Mouse (Mus musculus): ENCODE data around the gene BC024978. TPM values are rescaled to one million over a fixed set of nuclear protein-coding genes. Genes with fewer than 3 reads are reported as not detected.

BC024978 gene
- polyA plus RNA-seq, 1 experiment from 2014 or later: 3.1 TPM

DNA sequence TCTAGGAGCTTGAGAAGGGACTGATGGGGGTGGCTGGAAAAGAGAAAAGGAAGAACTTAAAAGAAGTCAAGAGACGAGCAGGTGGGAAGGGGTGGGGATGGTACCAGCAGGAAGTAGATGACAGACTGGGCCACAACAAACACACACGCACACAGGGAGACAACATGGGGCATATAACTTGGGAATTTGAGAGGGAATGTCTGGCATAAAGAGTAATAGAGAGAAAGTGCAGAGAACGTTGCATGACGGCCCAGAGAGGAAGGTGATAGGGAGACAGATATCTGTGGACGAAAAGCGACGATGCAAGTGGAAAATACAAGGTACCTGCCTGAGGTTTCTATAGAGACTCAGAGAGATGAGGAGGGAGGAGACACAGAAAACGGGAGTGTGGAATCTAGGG is 29.9 kb upstream of the BC024978 start:
- no peaks in the 10 kb centered on the region for H3K27me3 ChIP-seq (ENCODE audit: insufficient read depth, poor library complexity, severe bottlenecking)
- no peak for DNase-seq (ENCODE audit: low spot score)
- WGBS: 4% methylated on average over 8 of the region's 8 CpGs
- no peaks in the 10 kb centered on the region for H3K9me3 ChIP-seq
- peaks cover 46% of the 10 kb centered on the region for H3K36me3 ChIP-seq
- H3K27ac ChIP-seq: peak overlapping the region; percentile 98
- H3K4me3 ChIP-seq: peak overlapping the region; percentile 80
- H3K4me1 ChIP-seq: peaks cover 53% of the 10 kb centered on the region

DNA sequence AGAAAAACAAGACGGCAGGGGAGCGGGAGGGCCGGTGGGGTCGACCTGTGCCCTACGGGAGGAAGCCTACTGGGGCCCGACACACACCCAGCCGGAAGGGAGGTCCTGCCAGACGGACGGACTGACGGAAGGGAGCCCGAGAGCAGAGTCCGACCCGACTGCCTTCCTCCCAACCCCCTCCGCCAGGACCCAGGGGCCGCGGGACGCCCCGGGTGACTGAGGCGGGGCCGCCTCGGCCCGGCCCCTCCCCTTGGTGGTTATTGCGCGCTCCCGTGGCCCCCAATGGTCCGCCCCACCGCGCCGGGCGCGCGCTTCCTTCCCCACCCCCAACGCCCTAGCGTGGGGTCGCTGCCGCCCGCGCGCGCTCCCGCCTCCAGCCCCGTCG is 29.4 kb upstream of the BC024978 start:
- Histone ChIP-seq H3K27me3 (ENCODE audit: insufficient read depth, poor library complexity, severe bottlenecking) (no peaks in the 10 kb centered on the region), H3K4me3 (peak overlapping the region; percentile 80), H3K27ac (peak overlapping the region; percentile 98), H3K9me3 (no peaks in the 10 kb centered on the region), H3K4me1 (peaks cover 50% of the 10 kb centered on the region), H3K36me3 (peaks cover 48% of the 10 kb centered on the region)
- WGBS: under 1% methylated on average over 41 of the region's 43 CpGs
- peak; percentile 94 for DNase-seq (ENCODE audit: low spot score)

DNA sequence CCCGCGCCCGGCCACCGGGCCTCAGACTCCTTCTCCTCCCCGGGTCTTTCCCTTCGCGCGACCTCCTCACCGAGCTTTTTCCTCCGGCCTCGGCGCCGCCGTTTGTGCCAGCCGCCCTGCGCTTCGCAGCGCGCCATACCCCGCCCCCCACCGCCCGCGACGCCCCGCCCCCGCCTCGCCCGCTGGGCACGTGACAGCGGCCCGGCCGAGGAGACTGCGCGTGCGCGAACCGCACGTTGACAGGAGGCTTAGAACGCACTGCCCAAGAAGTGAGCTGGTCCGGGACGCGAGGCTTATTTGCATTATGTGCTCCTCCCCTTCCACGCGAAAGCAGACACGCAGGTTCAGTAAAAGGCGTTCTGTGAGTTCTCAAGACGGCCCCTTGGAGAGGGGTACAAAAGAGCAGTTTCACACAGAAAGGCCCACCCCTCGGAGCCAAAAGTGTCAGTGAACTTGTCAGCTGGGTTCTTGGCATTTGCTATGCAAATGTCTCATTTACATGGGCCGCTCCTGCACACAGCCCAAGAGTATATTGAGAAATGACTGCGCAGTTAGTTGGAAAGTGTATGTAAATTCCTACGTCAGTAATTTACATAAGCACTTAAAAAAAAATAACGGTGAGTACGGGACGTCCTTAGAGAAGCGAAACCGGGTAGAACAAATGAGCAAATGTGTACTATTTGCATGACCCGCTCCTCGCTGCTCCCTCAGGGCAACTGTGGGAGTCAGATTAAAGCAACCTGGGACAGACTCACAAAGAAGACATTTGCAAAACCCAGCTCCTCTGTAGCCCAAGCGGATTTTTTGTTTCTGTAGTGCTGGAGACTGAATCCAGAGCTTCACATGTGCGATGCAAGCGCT is 28.7 kb upstream of the BC024978 start, which contains the start of gene Egln2:
Egln2 (minus strand) TSS at position 189 of the 861 bp plus-strand sequence.
- H3K4me1 ChIP-seq: peaks cover 44% of the 10 kb centered on the region
- peaks cover 44% of the 10 kb centered on the region for H3K36me3 ChIP-seq
- H3K9me3 ChIP-seq: no peaks in the 10 kb centered on the region
- no peaks in the 10 kb centered on the region for H3K27me3 ChIP-seq (ENCODE audit: insufficient read depth, poor library complexity, severe bottlenecking)
- DNase-seq (ENCODE audit: low spot score): peak; percentile 98
- H3K4me3 ChIP-seq: peak within 1 kb of the TSS; percentile 80
- H3K27ac ChIP-seq: peak within 1 kb of the TSS; percentile 98
- 2% methylated on average over 61 of the region's 61 CpGs for WGBS

DNA sequence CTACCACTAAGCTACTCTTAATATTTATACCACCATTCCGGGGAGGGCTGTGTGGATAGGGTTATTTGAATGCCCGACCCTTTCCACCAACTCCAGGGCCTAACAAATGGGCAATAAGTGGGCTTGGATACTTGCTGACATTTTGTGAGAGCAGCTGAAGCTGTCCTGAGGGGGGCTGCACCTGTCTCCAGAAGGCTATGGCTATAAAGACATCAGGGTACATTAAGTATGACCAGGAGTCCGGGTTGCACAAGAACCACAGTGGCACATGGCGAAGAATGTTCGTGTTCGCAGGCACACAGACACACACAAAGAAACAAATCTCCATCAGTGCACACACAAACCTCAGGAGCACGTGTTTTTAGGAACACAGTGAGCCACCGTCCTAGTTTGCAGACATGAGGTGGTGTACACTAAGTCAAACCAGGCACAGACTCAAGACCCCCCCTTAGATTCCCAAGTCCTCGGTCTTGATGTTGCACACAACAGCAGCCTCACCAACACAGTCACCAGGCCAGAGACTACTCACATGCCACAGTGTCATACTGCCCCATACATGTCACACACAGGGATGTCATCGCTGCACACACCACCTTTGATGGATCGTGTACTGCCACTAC is 28.0 kb upstream of the BC024978 start:
- Histone ChIP-seq H3K27ac (peak overlapping the region; percentile 98), H3K27me3 (ENCODE audit: insufficient read depth, poor library complexity, severe bottlenecking) (no peaks in the 10 kb centered on the region), H3K36me3 (peaks cover 41% of the 10 kb centered on the region), H3K4me1 (peaks cover 40% of the 10 kb centered on the region), H3K9me3 (no peaks in the 10 kb centered on the region), H3K4me3 (peak overlapping the region; percentile 80)
- no peak for DNase-seq (ENCODE audit: low spot score)
- 80% methylated on average over 11 of the region's 11 CpGs for WGBS

DNA sequence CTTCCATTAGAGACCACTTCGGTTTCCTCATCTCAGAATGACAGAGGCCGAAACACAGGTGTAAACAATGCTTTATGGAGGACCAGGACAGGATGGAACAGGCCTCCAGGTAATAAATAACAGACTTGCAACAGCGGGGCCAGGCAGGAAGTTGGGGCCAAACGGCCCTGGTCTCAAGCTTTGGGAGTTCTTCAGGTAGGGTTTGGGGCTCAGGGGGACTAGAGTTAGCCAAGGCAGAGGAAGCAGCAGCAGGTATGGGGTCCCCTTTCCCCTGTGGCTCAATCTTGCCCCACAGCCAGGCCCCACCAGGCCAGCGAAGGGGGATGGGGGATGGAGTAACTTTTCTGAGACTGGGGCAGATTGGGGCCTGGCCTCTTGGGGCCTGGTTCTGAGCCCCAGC is 27.2 kb upstream of the BC024978 start:
- Histone ChIP-seq H3K27me3 (ENCODE audit: insufficient read depth, poor library complexity, severe bottlenecking) (no peaks in the 10 kb centered on the region), H3K27ac (no peak overlapping the region), H3K36me3 (peaks cover 41% of the 10 kb centered on the region), H3K4me3 (no peak overlapping the region), H3K9me3 (no peaks in the 10 kb centered on the region), H3K4me1 (peaks cover 32% of the 10 kb centered on the region)
- DNase-seq (ENCODE audit: low spot score): no peak
- 86% methylated on average over 5 of the region's 5 CpGs for whole genome bisulfite sequencing

DNA sequence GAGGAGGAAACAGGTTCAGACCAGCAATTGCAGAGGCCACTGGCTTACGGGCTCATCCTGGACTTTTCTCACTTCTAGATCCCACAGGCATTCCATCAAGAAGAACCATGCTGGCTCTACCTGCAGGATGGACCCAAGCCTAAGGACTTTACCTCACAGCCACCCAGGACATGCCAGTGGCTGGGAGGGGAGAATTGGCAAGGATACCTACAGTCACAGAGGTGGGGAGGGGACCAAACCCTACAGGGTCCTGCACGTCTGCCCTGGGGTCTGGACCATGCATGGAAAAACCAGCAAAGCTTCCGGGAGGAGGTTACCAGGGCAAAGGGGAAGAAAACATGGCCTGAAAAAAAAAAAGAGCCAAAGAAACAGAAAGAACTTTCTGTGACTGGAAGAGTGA is 24.6 kb upstream of the BC024978 start:
- H3K27me3 ChIP-seq (ENCODE audit: insufficient read depth, poor library complexity, severe bottlenecking): no peaks in the 10 kb centered on the region
- peaks cover 9% of the 10 kb centered on the region; the same call in 1 of the 2 replicates for H3K4me1 ChIP-seq
- 88% methylated on average over 3 of the region's 3 CpGs for WGBS
- peaks cover 43% of the 10 kb centered on the region for H3K36me3 ChIP-seq
- no peak overlapping the region for H3K4me3 ChIP-seq
- no peak for DNase-seq (ENCODE audit: low spot score)
- no peak overlapping the region for H3K27ac ChIP-seq
- H3K9me3 ChIP-seq: no peaks in the 10 kb centered on the region

DNA sequence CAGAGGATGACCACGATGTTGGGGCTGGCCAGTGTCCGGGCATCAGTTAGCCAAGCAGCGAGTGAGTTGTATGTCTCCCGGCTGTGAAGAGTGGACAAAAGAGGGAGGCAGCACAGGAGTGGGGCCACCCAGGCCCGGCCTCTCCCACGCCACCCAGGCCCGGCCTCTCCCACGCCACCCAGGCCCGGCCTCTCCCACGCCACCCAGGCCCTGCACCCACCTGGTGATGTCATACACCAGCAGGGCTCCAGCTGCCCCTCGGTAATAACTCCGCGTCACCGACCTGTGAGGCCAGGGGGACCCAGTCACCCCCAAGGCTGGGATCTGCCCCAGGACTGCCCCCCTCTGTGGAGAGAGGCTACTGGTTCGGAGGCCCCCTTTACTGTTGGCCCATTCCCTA is 21.1 kb upstream of the BC024978 start:
- Histone ChIP-seq H3K27ac (no peak overlapping the region), H3K4me3 (no peak overlapping the region), H3K9me3 (no peaks in the 10 kb centered on the region), H3K36me3 (peaks cover 39% of the 10 kb centered on the region), H3K27me3 (ENCODE audit: insufficient read depth, poor library complexity, severe bottlenecking) (no peaks in the 10 kb centered on the region), H3K4me1 (peaks cover 3% of the 10 kb centered on the region; the same call in 1 of the 2 replicates)
- 92% methylated on average over 15 of the region's 15 CpGs for WGBS
- DNase-seq (ENCODE audit: low spot score): no peak

DNA sequence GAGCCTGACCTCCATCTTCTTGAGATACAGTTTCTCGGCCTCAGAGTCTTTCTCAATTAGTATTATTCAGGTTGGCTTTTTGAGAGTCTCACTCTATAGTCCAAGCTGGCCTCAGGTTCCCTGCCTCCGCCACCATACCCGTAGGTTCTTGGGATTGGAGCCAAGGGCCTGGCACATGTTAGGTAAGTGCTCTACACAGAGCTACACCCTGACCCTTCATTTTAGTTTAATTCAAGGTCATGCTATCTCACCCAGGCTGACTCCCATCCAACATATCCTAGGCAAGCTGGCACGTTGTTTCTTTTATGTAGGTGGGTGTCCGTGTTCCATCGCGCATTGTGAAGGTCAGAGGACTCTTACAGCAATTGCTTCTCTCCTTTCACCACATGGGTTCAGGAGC is 20.7 kb upstream of the BC024978 start:
- Histone ChIP-seq H3K27ac (no peak overlapping the region), H3K4me1 (peaks cover 3% of the 10 kb centered on the region; the same call in 1 of the 2 replicates), H3K27me3 (ENCODE audit: insufficient read depth, poor library complexity, severe bottlenecking) (no peaks in the 10 kb centered on the region), H3K4me3 (no peak overlapping the region), H3K36me3 (peaks cover 39% of the 10 kb centered on the region), H3K9me3 (no peaks in the 10 kb centered on the region)
- no peak for DNase-seq (ENCODE audit: low spot score)
- WGBS: 92% methylated on average over 7 of the region's 7 CpGs

DNA sequence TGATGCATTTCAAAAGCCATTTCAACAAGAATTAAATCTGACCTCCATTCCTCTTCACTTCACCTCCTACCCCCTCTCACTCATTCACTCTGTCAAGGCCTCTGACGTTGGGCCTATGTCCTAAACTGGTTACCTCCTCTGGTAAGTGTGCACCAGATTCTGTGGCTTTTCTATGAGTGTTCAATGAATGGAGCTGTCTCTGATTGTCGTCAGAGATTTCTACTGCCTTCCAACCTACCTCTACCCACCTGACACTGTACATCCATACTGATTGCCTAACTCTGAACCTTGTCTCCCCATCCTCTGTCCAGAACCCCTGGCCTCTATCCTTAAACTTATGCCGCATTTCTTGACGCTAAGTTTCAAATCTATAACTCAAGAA is 17.6 kb upstream of the BC024978 start:
- Histone ChIP-seq H3K4me3 (peak overlapping the region; percentile 76), H3K27ac (peak overlapping the region; percentile 92), H3K36me3 (peaks cover 26% of the 10 kb centered on the region), H3K4me1 (peaks cover 3% of the 10 kb centered on the region; the same call in 1 of the 2 replicates), H3K27me3 (ENCODE audit: insufficient read depth, poor library complexity, severe bottlenecking) (no peaks in the 10 kb centered on the region), H3K9me3 (no peaks in the 10 kb centered on the region)
- 24% methylated on average over 4 of the region's 4 CpGs for WGBS
- DNase-seq (ENCODE audit: low spot score): no peak

DNA sequence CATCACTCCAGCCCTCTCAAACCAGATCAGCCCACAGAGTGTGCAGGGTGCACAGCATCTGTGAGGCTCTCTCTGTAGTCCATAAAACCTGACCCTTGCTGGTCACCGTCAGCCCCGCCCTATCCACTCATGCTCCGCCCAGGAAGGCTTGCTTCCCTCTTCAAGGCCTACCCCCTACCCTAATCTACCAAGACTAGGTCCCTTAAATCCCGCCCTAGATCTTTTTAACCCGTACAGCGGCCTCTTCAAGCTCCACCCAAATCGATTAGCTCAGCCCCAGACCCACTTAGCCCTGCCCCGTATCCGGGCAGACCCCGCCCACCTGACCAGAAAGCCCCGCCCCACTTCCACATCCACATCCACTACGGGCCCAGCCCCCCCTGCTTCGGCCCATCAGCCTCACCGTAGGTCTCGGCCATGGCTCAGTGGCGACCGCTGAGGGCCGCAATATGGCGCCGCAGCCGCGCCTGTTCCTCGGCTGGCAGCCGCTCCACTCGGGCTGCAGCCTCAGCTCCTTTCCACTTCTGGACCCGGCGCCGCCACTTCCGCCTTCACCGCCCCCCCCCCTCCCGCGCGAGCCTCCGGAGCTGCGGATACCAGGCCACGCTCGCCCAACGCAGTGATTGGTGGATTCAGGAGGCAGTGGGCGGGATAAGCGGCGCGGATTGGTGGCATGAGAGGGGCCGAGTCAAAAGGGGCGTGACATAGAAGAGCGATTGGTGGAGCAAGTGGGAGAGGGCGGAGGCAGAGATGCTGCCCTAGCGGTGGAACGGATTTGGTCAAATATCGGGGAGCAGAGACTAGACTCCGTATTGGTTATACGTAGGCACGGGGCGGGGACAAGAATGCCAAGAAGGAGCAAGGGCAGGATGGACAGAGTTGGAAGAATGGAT is 17.0 kb upstream of the BC024978 start, which contains the start of gene Rab4b:
Rab4b (minus strand) TSS at position 573 of the 893 bp plus-strand sequence.
- H3K27ac ChIP-seq: peak within 1 kb of the TSS; percentile 92
- DNase-seq (ENCODE audit: low spot score): peak; percentile 100
- WGBS: under 1% methylated on average over 53 of the region's 53 CpGs
- no peaks in the 10 kb centered on the region for H3K27me3 ChIP-seq (ENCODE audit: insufficient read depth, poor library complexity, severe bottlenecking)
- H3K4me3 ChIP-seq: peak within 1 kb of the TSS; percentile 76
- no peaks in the 10 kb centered on the region for H3K9me3 ChIP-seq
- H3K4me1 ChIP-seq: peaks cover 3% of the 10 kb centered on the region; the same call in 1 of the 2 replicates
- H3K36me3 ChIP-seq: peaks cover 26% of the 10 kb centered on the region

DNA sequence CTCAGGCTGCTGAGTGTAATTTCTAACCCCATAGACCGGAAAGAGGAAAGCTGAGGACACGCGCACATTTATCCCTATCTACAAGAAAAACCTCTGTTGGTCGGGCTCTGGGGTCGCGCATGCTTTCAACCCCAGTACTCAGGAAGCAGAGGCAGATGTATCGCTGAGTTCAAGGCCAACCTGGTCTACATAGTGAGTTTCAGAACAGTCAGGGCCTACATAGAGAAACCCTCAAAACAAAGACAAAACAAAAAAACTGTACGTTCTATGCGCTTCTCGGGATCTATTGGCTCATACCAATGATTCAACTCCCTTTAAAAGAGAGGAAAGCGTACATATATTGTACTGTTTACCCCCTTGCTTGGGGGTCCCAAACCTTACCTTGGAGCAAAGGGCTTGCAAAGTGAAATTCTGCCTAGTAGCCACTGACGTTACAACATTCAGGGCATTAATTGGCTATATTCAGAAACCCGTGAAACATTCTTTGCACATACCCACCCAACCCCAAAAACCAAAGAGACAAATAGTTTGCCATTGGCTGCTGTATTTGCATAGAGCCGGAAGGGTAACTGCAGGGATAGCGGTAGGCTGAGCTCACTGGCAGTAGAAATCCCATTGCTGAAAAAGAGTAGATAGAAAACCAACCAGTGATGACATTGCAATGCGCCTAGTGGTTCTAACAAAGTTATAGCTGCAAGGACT is 16.2 kb upstream of the BC024978 start:
- Histone ChIP-seq H3K4me3 (peak overlapping the region; percentile 76), H3K27me3 (ENCODE audit: insufficient read depth, poor library complexity, severe bottlenecking) (no peaks in the 10 kb centered on the region), H3K4me1 (peaks cover 3% of the 10 kb centered on the region; the same call in 1 of the 2 replicates), H3K36me3 (peaks cover 24% of the 10 kb centered on the region), H3K9me3 (no peaks in the 10 kb centered on the region), H3K27ac (peak overlapping the region; percentile 92)
- WGBS: 45% methylated on average over 16 of the region's 16 CpGs
- DNase-seq (ENCODE audit: low spot score): no peak

DNA sequence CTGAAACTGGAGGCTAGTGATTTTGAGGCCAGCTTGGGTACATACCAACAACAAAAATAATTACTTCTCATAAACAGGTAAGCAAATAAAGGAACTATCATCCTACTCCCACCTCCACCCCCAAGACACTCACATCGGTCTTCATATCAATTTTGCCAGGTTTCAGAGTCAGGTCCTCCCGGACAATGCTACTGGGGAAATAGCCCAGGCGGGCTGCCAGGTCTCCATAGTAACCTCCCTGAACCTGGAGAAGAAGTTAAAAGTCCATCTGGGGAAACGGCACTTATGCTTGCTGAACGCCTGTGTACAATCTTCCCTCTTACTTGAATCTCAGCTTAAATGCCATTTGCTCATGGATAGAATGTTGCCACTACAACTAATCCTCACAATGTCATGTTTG is 15.5 kb upstream of the BC024978 start:
- Histone ChIP-seq H3K27ac (no peak overlapping the region), H3K9me3 (no peaks in the 10 kb centered on the region), H3K4me3 (no peak overlapping the region), H3K36me3 (peaks cover 24% of the 10 kb centered on the region), H3K27me3 (ENCODE audit: insufficient read depth, poor library complexity, severe bottlenecking) (no peaks in the 10 kb centered on the region), H3K4me1 (peaks cover 3% of the 10 kb centered on the region; the same call in 1 of the 2 replicates)
- WGBS: 79% methylated on average over 5 of the region's 5 CpGs
- DNase-seq (ENCODE audit: low spot score): no peak
